Mouse (Mus musculus): ENCODE results near the gene Agrn.

The Agrn gene

DNA sequence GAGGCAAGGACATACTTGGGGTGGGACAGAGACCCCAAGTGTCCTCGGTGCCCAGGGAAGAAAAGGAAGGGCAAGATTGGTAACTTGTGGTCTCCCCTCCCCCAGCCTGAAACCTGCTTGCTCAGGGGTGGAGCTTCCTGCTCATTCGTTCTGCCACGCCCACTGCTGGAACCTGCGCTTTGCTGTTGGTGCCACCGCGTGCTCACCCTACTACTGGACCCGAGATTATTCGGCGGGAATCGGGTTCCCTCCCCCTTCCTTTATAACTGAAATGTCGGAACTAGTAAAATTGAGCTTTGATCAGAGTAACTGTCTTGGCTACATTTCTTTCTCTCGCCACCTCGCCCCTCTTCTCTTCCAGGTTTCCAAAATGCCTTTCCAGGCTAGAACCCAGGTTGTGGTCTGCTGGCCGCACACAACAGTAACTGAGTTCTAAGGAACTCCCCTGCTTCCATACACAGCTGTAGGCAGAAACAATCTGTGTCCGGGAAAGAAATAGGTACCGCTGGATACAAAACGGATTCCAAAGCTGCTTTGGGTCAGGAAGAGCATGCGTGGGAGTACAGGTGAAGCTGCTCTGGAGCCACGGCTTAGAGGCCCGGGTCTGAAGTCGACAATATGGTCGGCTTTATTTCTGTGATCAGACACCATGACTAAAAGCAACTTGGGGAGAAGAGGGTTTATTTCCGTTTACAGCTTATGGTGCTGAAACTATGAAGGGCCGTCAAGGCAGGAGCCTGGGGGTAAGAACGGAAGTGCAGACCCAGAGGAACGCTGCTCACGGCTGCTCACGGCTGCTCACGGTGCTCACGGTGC, 60.8 kb downstream of the Agrn start:
- DNase-seq = no peak

DNA sequence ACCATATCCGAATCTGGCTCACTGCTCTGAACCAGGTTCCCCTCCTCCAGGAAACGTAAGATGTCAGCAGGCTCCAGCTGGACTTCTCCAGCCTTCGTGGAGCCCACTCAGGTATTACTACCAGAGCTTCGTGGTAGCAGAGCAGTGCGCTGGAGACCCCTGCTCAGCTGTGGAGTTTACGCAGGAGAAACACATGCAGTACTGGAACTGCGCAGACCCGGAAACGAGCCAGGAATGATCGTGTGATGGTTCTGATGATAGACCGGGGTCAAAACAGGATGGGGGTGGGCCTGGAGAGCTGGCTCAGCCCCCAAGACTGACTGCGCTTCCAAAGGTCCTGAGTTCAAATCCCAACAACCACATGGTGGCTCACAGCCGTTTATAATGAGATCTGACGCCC, 61.5 kb downstream of the Agrn start:
- no peak for DNase-seq

DNA sequence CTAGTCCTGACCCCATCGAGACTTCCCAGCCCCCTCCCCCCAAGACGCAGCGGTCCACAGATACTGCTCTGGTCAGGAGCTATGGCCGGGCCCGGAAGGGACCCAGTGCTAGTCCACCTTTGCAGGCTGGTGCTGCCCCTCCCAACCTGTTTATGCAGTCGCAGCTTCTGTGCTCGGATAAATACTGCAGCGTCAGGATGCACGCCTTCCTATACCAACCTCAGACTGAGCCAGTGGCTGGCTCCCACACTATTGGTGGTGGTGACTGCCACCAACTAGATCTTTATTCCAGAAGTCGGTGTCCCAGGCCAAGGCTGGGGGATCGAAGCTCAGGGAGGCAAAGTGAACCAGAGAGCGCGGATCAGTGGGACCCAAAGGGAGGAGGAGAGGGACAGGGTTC, 62.2 kb downstream of the Agrn start:
- DNase-seq = no peak

DNA sequence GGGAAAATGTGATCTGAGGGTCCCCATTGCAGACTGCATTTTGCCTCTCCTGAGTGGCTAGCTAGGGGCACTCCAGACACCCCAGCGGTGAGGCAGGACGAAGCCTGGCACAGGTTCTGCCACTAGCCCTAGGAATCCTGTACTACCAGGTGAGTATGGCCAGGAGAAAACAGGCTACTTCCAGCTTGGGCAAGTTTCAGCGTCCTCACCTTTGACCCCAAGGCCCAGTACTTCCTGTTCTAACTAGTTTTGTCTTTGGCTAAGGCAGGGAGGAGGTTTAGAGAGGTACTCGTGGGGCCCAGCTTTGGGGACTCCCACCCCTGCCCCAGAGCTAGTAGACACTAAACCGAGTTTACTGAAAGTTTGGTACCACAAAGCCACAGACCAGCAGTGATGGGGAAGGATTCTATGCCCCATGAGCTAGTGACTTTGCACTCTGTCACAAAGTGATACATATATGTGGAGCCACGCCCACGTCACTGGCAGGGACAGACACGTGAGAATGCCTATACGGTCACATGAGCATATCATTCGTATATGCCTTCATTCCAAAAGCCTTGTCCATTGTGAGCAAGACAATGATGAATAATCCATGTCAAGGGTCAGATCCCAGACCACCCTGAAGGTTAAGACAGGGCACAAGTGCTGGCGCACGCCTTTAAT, 63.2 kb downstream of the Agrn start:
- no peak for DNase-seq

DNA sequence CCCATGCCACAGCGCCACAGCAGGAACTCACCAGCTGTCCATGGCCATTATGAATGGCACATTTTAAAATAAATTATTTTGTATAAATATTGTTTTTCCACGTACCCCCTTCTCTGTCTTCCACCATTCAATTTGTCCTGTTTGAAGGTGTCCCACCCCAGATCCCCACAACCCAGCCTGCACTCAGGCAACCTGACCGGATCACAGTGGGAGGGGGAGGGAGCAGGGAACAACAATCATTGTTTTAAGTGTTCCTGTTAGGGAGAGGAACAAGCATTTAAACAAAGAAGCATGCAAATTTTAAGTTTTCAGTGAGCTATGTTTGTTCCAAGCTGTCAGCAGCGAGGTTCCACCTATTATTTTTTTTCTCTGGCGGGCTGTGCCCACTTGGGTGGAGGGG, 64.0 kb downstream of the Agrn start:
- no peak for DNase-seq

DNA sequence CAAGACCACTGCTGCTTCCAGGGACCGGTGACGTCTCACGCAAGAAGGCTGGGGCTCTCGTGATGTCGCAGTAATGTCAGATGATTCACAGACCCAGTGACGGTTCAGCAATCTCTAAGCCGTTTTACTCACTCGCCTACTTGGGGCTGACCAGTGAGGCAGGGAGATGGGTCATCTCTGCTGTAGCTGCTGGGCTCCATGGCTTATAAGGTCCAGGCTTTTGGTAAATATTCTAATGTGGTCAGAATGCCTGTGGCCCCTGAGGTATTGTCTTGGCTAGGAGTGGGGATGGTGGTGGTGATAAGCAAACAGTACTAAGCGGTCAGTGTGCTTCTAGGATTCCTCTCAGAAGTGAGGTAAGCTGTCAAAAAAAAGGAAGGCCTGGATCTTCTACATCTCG, 66.3 kb downstream of the Agrn start:
- no peak for DNase-seq

DNA sequence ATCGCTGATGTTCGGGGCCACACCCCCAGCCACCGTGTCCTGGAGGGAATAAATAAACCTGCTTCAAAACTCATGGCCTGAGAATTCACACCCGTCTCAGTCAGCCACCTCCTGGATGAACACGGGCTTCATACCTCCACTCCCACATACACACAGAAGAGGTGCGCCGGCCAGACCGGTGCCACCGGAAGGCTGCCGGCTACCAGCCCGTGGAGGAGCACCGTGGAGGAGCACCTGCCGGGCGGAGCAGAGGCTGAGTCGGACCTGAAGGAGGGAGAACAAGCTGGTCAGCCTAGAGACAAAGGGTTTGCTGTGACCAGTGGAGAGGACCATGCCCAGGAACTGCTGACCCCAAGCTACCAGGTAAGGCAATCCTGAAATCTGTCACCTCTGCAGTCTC, 66.9 kb downstream of the Agrn start, which contains the start of gene Rnf223:
TSS of gene Rnf223 (plus strand) at position 78 of the 400 bp plus-strand sequence.
- DNase-seq = no peak

DNA sequence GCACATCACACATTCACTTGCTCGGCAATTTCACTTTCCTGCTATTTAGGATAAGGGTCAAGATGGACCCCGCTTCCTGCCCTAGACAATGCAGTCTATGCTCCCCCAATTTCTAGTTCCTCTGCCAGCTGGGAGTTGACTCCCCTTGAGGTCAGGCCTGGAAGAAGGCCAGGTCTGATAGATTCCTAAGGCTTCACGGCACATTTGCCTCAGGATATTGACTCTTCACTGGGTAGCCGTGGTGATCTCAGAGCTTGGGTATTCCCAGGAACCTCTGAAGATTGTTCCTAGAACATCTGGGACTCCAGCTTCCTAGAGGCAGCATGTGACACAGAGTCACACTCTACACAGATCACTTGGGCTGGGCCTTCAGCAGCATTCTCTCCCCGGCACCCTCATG, 68.5 kb downstream of the Agrn start:
- DNase-seq = no peak

DNA sequence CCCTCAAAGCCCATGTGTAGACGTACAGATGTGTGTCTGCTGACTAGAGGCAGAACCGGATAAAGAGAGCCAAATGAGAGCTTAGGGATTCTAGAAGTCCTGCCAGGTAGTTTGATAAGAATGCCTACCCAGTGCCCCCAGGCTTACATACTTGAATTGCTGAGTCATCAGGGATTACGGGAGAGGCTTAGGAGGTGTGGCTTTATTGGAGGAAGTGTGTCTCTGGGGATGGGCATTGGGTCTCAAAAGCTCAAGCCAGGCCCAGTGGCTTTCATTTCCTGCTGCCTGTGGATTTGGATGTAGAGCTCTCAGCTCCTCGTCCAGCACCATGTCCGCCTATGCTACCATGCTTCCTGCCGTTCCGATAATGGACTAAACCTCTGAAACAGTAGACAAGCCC, 70.4 kb downstream of the Agrn start:
- no peak for DNase-seq

DNA sequence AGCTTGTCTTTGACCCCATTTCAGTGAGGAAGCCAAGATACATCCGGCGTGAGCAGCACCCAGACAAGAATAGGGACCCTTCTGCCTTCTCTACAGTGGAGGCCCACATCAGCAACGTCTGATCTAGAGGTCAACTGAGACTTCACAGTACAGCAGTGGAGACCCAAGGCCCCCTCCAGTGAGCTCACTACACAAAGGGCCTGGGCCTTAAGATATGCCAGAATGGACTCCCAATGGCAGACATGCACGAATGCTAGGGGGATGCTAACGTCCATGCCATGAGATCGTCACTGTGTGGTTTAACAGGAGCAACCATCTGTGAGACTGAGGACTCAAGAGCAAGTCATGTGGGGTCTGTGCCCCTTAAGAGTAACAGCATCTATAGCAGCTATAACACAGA, 71.9 kb downstream of the Agrn start:
- DNase-seq = no peak

DNA sequence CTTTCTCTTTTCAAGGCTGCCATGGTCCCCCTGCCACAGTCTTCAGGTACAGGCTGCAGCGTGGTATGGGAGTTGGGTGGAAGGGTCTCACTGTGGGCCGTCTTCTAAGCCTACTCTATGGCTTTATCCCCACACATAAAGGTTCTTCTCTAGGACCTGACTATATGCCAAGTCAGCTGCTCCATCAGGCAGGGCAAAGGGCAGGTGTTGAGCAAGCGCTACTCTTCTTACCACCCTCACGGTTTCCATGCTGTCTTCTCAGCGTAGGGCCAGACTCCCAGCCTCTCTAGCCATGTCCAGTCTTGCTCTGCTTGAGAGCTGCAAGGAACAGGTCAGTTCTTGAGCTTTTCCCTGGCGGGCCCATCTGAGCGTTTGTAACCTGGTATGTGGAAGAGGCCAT, 73.2 kb downstream of the Agrn start:
- no peak for DNase-seq
